Mouse (Mus musculus) forebrain, embryonic 12.5 days (tissue): ENCODE measurements around the gene Rpsa. TPM values are rescaled to one million over a fixed set of nuclear protein-coding genes. Genes with fewer than 3 reads are reported as not detected.
A peak's percentile ranks its signal among the peaks of the same experiment; 100 is the strongest.

ENCODE experiments used
- ATAC-seq: fragments of 200-750 bp; cut with Nextera tagmentation; 2 replicates; pipeline ENCODE4 v1.8.0; 2017; ENCODE audit warnings: moderate TSS enrichment; ENCODE audit not compliant: low FRiP score
- H3K27ac ChIP-seq: fragments of 300-500 bp; sonication (generic); 2 replicates; pipeline ENCODE4 v1.5.1; 2016; ENCODE audit warnings: mild to moderate bottlenecking
- H3K27me3 ChIP-seq: fragments of 300-500 bp; sonication (generic); 2 replicates; pipeline ENCODE4 v1.6.1; 2016; ENCODE audit warnings: mild to moderate bottlenecking
- H3K36me3 ChIP-seq: fragments of 300-500 bp; sonication (generic); replicated peaks from 2 replicates; pipeline ENCODE4 v1.6.1; 2016; ENCODE audit warnings: mild to moderate bottlenecking
- H3K4me1 ChIP-seq: fragments of 300-500 bp; sonication (generic); 2 replicates; pipeline ENCODE4 v1.6.1; 2016
- H3K4me2 ChIP-seq: fragments of 300-500 bp; sonication (generic); 2 replicates; pipeline ENCODE4 v1.6.1; 2016; ENCODE audit warnings: mild to moderate bottlenecking, moderate library complexity
- H3K4me3 ChIP-seq: fragments of 300-500 bp; sonication (generic); replicated peaks from 2 replicates; pipeline ENCODE4 v1.5.1; 2016; ENCODE audit warnings: mild to moderate bottlenecking
- H3K9ac ChIP-seq: fragments of 300-500 bp; sonication (generic); 2 replicates; pipeline ENCODE4 v1.6.1; 2016; ENCODE audit warnings: mild to moderate bottlenecking
- H3K9me3 ChIP-seq: fragments of 300-500 bp; sonication (generic); 2 replicates; pipeline ENCODE4 v1.6.1; 2016
- WGBS: fragments of 180-500 bp; shearing (Covaris S2); methylation state at CpG from one replicate; pipeline ENCODE4 v1.1.7; 2016; 5-methylcytosine and 5-hydroxymethylcytosine counted together
- polyA plus RNA-seq: library from polyadenylated mRNA; unstranded; fragments of >200 nt; fragmentation: Nextera tagmentation; extraction: Ambion mirVana; gene quantifications from 2 replicates; pipeline ENCODE4 v1.2.1, GENCODE M21; 2016

Gene Rpsa
- polyA plus RNA-seq, 1 experiment from 2014 or later: 1,048 TPM

DNA sequence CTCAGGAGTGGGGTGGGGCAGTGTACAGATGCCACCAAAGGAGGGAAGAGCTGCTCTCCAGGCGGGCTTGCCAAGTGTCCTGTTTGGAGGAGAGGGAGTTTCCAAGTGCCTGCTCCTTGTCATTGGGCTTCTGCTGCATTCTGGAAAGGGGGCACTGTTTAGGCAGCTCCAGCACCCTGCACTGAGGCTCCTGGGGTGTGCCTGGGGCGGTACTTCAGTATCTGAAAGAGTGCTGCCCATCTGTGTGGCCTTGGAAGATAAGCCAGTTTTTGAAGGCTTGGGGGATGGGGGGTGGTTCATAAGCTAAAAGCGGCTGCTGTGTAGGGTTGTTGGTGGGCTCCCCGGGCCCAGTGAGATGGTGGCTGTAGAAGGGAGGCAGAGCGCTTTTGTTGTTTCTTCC, 11.9 kb upstream of the Rpsa start:
- Histone ChIP-seq H3K36me3 (peaks cover 33% of the 10 kb centered on the region), H3K9me3 (no peaks in the 10 kb centered on the region), H3K4me2 (no peak overlapping the region), H3K4me3 (no peak overlapping the region), H3K27me3 (no peaks in the 10 kb centered on the region), H3K4me1 (peaks cover 8% of the 10 kb centered on the region), H3K27ac (no peak overlapping the region), H3K9ac (no peak overlapping the region)
- WGBS: 83% methylated on average over 5 of the region's 5 CpGs
- no peak for ATAC-seq

- Histone ChIP-seq H3K4me3 (no peak overlapping the region), H3K27ac (no peak overlapping the region), H3K9me3 (no peaks in the 10 kb centered on the region), H3K27me3 (no peaks in the 10 kb centered on the region), H3K4me1 (peaks cover 4% of the 10 kb centered on the region), H3K36me3 (peaks cover 39% of the 10 kb centered on the region), H3K9ac (no peak overlapping the region), H3K4me2 (no peak overlapping the region)
- 90% methylated on average over 8 of the region's 8 CpGs for WGBS
- ATAC-seq: no peak
These were observed 11.3 kb upstream of the Rpsa start for GRCm38 (mm10) chr9:120116184-120116624.

DNA sequence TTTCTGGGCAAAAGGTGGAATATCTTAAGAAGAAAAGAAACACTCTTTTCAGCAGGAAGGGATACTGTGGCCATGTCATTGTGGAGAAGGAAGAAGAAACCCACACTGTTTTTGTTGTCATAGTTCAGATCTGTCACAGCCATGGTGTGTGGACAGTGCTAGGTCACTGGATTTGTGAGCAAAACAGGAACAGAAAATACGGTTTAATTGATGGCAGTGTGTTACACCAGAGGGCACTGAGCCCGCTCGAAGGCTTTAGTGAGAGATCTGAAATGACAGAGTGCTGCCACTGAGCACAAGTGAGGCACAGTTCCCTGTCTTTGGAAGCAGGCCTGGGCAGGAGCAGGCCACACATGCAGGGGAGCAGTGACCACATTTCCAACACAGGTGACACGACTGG, 9.3 kb upstream of the Rpsa start:
- ATAC-seq: no peak
- Histone ChIP-seq H3K4me2 (no peak overlapping the region), H3K4me1 (no peaks in the 10 kb centered on the region), H3K4me3 (no peak overlapping the region), H3K9ac (no peak overlapping the region), H3K27ac (no peak overlapping the region), H3K27me3 (no peaks in the 10 kb centered on the region), H3K9me3 (no peaks in the 10 kb centered on the region), H3K36me3 (peaks cover 53% of the 10 kb centered on the region)
- 94% methylated on average over 4 of the region's 4 CpGs for WGBS

DNA sequence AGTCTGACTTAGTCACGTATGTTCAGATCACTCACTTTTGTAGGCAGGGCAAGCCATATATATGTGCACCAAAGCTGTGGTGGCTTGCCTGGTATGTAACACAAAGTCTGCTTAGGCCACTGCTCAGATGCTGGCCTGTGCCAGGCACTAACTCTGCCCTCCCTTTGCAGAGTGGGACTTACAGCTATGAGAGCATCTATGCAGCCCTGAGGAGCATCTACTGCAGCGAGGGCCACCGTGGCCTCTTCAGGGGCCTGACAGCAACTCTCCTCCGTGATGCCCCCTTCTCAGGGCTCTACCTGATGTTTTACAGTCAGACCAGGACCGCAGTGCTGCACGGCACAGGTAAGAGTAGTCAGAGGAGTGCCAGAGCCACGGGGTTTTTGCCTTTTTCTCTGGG, 7.0 kb upstream of the Rpsa start:
- H3K36me3 ChIP-seq: peaks cover 65% of the 10 kb centered on the region
- H3K4me2 ChIP-seq: no peak overlapping the region
- WGBS: 89% methylated on average over 7 of the region's 7 CpGs
- H3K27me3 ChIP-seq: no peaks in the 10 kb centered on the region
- H3K4me1 ChIP-seq: no peaks in the 10 kb centered on the region
- no peak overlapping the region for H3K4me3 ChIP-seq
- H3K9me3 ChIP-seq: no peaks in the 10 kb centered on the region
- ATAC-seq: no peak
- no peak overlapping the region for H3K9ac ChIP-seq
- H3K27ac ChIP-seq: no peak overlapping the region

DNA sequence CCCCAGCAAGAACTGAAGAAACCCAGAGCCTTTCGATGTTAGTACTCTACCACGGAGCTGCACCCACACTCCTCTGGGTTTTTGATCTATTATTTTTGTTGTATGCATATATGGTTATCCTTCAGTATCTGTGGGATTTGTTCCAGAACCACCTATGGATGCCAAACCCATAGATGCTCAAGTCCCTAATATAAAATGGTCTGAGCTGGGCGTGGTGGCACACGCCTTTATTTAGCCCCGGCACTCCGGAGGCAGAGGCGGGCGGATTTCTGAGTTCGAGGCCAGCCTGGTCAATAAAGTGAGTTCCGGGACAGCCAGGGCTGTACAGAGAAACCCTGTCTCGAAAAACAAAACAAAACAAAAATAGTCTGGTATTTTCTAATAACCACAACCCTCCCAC, 621 bp upstream of the Rpsa start:
- peak overlapping the region; percentile 96 for H3K4me3 ChIP-seq
- H3K9ac ChIP-seq: peak overlapping the region; percentile 63
- peak; percentile 16; the same call in 1 of the 2 replicates for ATAC-seq
- peaks cover 16% of the 10 kb centered on the region for H3K4me1 ChIP-seq
- H3K36me3 ChIP-seq: peaks cover 55% of the 10 kb centered on the region
- WGBS: 67% methylated on average over 11 of the region's 11 CpGs
- H3K27me3 ChIP-seq: no peaks in the 10 kb centered on the region
- H3K27ac ChIP-seq: peak overlapping the region; percentile 70
- no peaks in the 10 kb centered on the region for H3K9me3 ChIP-seq
- H3K4me2 ChIP-seq: peak overlapping the region; percentile 58

DNA sequence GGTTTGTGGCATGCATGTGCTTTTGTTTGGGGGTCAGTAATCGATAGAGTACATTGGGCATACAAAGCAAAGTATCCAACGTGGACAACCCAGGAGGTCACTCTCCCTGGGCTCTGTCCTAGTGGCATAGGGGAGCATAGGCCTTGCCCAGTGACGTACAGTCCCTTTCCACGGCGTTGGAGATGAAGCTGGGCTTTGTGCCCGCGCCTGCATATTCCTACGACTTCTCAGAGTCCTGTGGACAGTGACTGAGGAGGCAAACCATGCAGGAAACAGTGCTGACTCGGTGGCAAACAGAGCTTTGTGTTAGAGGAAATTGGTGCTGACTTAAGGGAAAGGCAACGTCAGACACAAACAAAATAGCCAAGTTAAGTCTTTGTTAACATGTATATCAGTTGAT, 1.8 kb downstream of the Rpsa start:
- peak overlapping the region; percentile 64 for H3K4me2 ChIP-seq
- ATAC-seq: no peak
- no peak overlapping the region for H3K27ac ChIP-seq
- peaks cover 48% of the 10 kb centered on the region for H3K36me3 ChIP-seq
- H3K4me3 ChIP-seq: peak overlapping the region; percentile 96
- no peaks in the 10 kb centered on the region for H3K9me3 ChIP-seq
- WGBS: 79% methylated on average over 10 of the region's 10 CpGs
- H3K4me1 ChIP-seq: peaks cover 16% of the 10 kb centered on the region
- peak overlapping the region; percentile 99; the same call in 1 of the 2 replicates for H3K9ac ChIP-seq
- no peaks in the 10 kb centered on the region for H3K27me3 ChIP-seq

DNA sequence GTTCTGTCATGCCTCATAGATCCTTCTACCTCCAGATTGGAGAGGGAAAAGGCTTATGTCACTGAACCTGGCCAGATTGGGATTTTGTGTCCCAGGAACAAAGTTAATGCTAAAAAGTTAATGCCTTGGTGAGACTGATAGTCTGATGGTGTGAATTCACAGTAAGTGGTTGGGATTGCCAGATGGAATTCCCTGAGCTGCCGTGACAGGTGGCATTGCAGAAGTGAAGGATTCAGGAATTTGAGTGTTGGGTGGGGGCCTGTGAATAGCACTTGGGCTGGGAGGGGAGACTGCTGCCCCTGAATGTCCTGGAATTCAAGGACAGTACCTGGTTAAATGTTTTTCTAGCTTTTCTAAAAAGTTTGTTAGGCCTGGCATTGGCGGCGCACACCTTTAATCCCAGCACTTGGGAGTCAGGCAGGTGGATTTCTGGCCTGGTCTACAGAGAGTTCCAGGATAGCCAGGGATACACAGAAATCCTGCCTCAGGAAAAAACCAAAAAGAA, 4.3 kb downstream of the Rpsa start:
- WGBS: 84% methylated on average over 3 of the region's 3 CpGs
- Histone ChIP-seq H3K27ac (no peak overlapping the region), H3K4me2 (no peak overlapping the region), H3K4me1 (peaks cover 15% of the 10 kb centered on the region), H3K9me3 (no peaks in the 10 kb centered on the region), H3K9ac (no peak overlapping the region), H3K27me3 (no peaks in the 10 kb centered on the region), H3K36me3 (peaks cover 46% of the 10 kb centered on the region), H3K4me3 (no peak overlapping the region)
- ATAC-seq: no peak

- Histone ChIP-seq H3K4me2 (no peak overlapping the region), H3K9ac (no peak overlapping the region), H3K4me3 (no peak overlapping the region), H3K27me3 (no peaks in the 10 kb centered on the region), H3K36me3 (peaks cover 46% of the 10 kb centered on the region), H3K9me3 (no peaks in the 10 kb centered on the region), H3K27ac (peak overlapping the region; percentile 47; the same call in 1 of the 2 replicates), H3K4me1 (peaks cover 12% of the 10 kb centered on the region)
- ATAC-seq: no peak
- 43% methylated on average over 8 of the region's 8 CpGs for WGBS
These were observed 5.7 kb downstream of the Rpsa start for GRCm38 (mm10) chr9:120132980-120133754.

GRCm38 (mm10) chr9:120133755-120134475, 6.4 kb downstream of the Rpsa start:
- H3K27ac ChIP-seq: peak overlapping the region; percentile 47; the same call in 1 of the 2 replicates
- H3K9me3 ChIP-seq: no peaks in the 10 kb centered on the region
- peaks cover 42% of the 10 kb centered on the region for H3K36me3 ChIP-seq
- H3K4me1 ChIP-seq: peaks cover 5% of the 10 kb centered on the region
- H3K4me3 ChIP-seq: no peak overlapping the region
- no peak overlapping the region for H3K4me2 ChIP-seq
- WGBS: 59% methylated on average over 6 of the region's 6 CpGs
- no peak for ATAC-seq
- no peak overlapping the region for H3K9ac ChIP-seq
- H3K27me3 ChIP-seq: no peaks in the 10 kb centered on the region

DNA sequence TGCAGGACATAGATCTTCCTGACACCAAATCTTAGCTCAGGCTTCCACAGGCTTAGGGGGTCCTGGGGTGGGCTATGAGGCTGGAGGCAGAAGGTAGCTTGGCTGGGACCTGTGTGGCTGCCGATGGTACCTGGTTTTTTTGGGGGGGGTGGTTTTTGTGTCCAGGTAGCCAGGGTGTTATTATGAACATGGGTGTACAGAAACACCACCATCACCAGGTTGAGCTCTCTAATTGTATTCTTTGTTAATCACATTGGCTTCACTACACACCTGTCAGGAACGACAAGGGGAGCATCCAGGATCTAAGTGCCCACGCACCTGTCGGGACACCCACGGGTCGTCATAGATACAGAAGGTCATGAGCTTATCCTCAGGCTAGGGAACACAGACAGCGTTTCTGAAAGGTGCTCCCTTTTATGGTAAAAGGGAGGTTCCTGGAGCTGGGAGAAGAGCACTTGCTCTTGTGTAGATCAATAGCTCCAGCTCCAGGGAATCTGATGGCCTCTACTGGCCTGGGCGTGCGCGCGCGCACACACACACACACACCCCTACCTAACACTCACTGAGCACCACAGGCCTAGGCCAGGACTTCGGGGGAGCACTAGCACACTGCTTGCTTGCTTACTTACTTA, 7.2 kb downstream of the Rpsa start:
- Histone ChIP-seq H3K4me1 (no peaks in the 10 kb centered on the region), H3K27ac (no peak overlapping the region), H3K9me3 (no peaks in the 10 kb centered on the region), H3K4me3 (no peak overlapping the region), H3K4me2 (no peak overlapping the region), H3K36me3 (peaks cover 35% of the 10 kb centered on the region), H3K27me3 (no peaks in the 10 kb centered on the region), H3K9ac (no peak overlapping the region)
- WGBS: 85% methylated on average over 13 of the region's 13 CpGs
- no peak for ATAC-seq

GRCm38 (mm10) chr9:120135454-120135853, 8.0 kb downstream of the Rpsa start:
- H3K4me1 ChIP-seq: no peaks in the 10 kb centered on the region
- no peak overlapping the region for H3K4me2 ChIP-seq
- H3K27me3 ChIP-seq: no peaks in the 10 kb centered on the region
- H3K27ac ChIP-seq: no peak overlapping the region
- 92% methylated on average over 11 of the region's 11 CpGs for WGBS
- no peaks in the 10 kb centered on the region for H3K9me3 ChIP-seq
- no peak overlapping the region for H3K9ac ChIP-seq
- no peak for ATAC-seq
- no peak overlapping the region for H3K4me3 ChIP-seq
- peaks cover 26% of the 10 kb centered on the region for H3K36me3 ChIP-seq

DNA sequence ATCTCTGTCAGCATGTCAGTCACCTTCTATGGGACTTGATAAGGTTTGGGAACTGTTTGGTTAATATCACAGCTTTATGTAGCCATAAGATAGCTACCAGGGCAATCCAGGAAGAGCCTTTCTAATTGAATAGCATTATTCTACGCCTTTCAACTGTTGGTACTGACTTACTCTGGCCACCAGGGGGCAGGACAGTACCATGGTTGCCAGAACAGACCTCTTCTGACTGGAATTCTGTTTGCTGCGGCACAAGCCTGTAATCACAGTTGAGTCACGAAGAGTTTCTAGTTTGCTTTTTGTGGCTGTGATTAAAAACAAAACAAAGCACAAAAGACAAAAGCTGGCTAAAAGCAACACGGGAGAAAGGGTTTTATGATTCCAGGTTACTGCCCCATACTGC, 13.2 kb downstream of the Rpsa start:
- Histone ChIP-seq H3K36me3 (no peaks in the 10 kb centered on the region), H3K9me3 (no peaks in the 10 kb centered on the region), H3K9ac (no peak overlapping the region), H3K4me3 (no peak overlapping the region), H3K4me1 (no peaks in the 10 kb centered on the region), H3K27me3 (no peaks in the 10 kb centered on the region), H3K4me2 (no peak overlapping the region), H3K27ac (no peak overlapping the region)
- 14% methylated on average over 4 of the region's 4 CpGs for WGBS
- ATAC-seq: peak; percentile 79; the same call in 1 of the 2 replicates
